Mouse (Mus musculus) embryonic facial prominence, embryonic 13.5 days (tissue): Measurements from ENCODE around the gene Ifitm5. TPM values are rescaled to one million over a fixed set of nuclear protein-coding genes. Genes with fewer than 3 reads are reported as not detected.
"Not testable (repeated sequence)": the region's sequence is repeated elsewhere in the genome, so short reads cannot be mapped to it uniquely, and the experiment has no call there.

Experiments used
- ATAC-seq: fragments of 200-750 bp; cut with Nextera tagmentation; 2 replicates; pipeline ENCODE4 v1.8.0; 2017; ENCODE audit warnings: low read depth; ENCODE audit not compliant: insufficient number of reproducible peaks, insufficient read depth, low FRiP score, low TSS enrichment
- H3K27ac ChIP-seq: fragments of 300-500 bp; sonication (generic); 2 replicates; pipeline ENCODE4 v1.5.1; 2015; ENCODE audit warnings: moderate library complexity, mild to moderate bottlenecking, inconsistent platforms
- H3K27me3 ChIP-seq: fragments of 300-500 bp; sonication (generic); 2 replicates; pipeline ENCODE4 v1.6.1; 2015; ENCODE audit warnings: mild to moderate bottlenecking, inconsistent platforms
- H3K36me3 ChIP-seq: fragments of 300-500 bp; sonication (generic); 2 replicates; pipeline ENCODE4 v1.6.1; 2015; ENCODE audit warnings: mild to moderate bottlenecking, inconsistent platforms
- H3K4me1 ChIP-seq: fragments of 300-500 bp; sonication (generic); 2 replicates; pipeline ENCODE4 v1.6.1; 2015; ENCODE audit warnings: inconsistent platforms
- H3K4me2 ChIP-seq: fragments of 300-500 bp; sonication (generic); 2 replicates; pipeline ENCODE4 v1.6.1; 2015; ENCODE audit warnings: moderate library complexity, mild to moderate bottlenecking, inconsistent platforms
- H3K4me3 ChIP-seq: fragments of 300-500 bp; sonication (generic); 2 replicates; pipeline ENCODE4 v1.5.1; 2015; ENCODE audit warnings: mild to moderate bottlenecking, inconsistent platforms
- H3K9ac ChIP-seq: fragments of 300-500 bp; sonication (generic); 2 replicates; pipeline ENCODE4 v1.6.1; 2015; ENCODE audit warnings: mild to moderate bottlenecking, inconsistent platforms
- H3K9me3 ChIP-seq: fragments of 300-500 bp; sonication (generic); 2 replicates; pipeline ENCODE4 v1.6.1; 2016; ENCODE audit warnings: inconsistent platforms
- WGBS: fragments of 180-500 bp; shearing (Covaris S2); methylation state at CpG from one replicate; pipeline ENCODE4 v1.1.7; 2015; ENCODE audit warnings: mixed read lengths; 5-methylcytosine and 5-hydroxymethylcytosine counted together
- polyA plus RNA-seq: library from polyadenylated mRNA; unstranded; fragments of >200 nt; fragmentation: Nextera tagmentation; extraction: Ambion mirVana; gene quantifications from 2 replicates; pipeline ENCODE4 v1.2.1, GENCODE M21; 2015

The Ifitm5 gene
- polyA plus RNA-seq, 1 experiment from 2014 or later = 56.7 TPM

DNA sequence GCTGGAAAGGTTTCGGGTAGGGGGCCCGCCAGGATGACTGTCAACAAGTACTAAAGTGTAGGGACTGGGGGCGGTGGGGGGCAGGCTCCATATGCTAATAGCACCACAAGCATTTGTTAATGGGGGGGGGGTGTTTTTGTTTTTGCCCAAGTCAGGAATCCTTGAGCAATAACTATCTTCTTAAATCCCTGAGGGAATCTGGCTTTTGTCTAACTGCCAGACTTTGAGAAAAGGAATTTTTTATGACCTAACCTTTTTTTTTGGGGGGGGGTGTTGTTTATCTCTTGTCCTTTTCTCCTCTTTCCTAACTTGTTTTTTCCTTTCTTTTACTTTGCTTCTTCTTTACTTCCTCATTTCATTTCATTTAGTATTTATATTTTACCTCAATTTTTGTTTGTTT, 25.4 kb upstream of the Ifitm5 start:
- H3K9me3 ChIP-seq = no peaks in the 10 kb centered on the region
- peaks cover 36% of the 10 kb centered on the region for H3K4me1 ChIP-seq
- WGBS = 38% methylated on average over 3 of the region's 3 CpGs
- no peak overlapping the region for H3K4me3 ChIP-seq
- peak overlapping the region; percentile 5; the same call in 1 of the 2 replicates for H3K4me2 ChIP-seq
- no peaks in the 10 kb centered on the region for H3K36me3 ChIP-seq
- H3K27me3 ChIP-seq = no peaks in the 10 kb centered on the region
- no peak overlapping the region for H3K9ac ChIP-seq
- 0 out of 2 replicates have a peak overlapping the region, but pooled peaks have one; percentile 16 for H3K27ac ChIP-seq
- ATAC-seq = no peak

GRCm38 (mm10) chr7:140974940-140975339, 24.8 kb upstream of the Ifitm5 start:
- H3K36me3 ChIP-seq = no peaks in the 10 kb centered on the region

DNA sequence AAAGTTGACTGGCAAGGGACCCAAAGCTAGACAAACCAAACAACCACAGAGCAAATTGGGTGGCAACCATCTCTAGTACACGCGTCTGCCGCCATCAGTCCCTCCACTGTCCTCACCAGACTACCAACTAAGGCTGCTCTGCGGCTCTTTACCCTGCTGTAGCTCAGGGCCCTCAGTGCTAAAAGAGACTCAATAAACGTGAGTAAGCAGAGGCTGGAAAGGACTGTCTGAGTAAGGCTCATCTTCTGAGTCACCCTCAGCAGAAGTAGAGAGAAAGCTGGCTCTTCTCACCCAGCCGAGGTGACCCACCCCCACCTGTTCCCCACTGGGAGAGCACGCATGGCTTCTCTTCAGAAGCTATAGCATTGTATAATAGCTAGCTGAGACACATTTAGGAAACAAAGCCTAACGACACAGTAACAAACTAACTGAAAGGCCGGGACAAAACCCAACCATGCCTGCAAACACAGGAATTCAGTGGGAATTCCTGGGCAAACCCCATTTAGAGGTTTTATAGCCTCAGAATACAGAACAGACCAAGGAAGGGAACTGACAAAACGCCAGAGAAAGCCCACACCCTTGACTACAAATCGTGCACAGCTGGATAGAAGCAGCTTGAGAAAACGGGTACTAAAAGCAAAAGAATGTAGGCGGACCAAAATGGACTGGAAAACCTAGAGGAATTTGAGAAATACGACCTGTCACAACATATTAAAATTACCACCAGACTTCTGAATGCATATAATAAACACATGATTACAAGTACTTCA, 23.5 kb upstream of the Ifitm5 start:
- no peak overlapping the region for H3K4me2 ChIP-seq
- H3K9me3 ChIP-seq = no peaks in the 10 kb centered on the region
- H3K4me1 ChIP-seq = peaks cover 39% of the 10 kb centered on the region
- no peak for ATAC-seq
- H3K27me3 ChIP-seq = no peaks in the 10 kb centered on the region
- no peak overlapping the region for H3K4me3 ChIP-seq
- H3K36me3 ChIP-seq = no peaks in the 10 kb centered on the region
- 25% methylated on average over 14 of the region's 14 CpGs for WGBS
- peak overlapping the region; percentile 79 for H3K27ac ChIP-seq
- H3K9ac ChIP-seq = no peak overlapping the region

More at GRCm38 (mm10) chr7:140974940-140975339, 24.8 kb upstream of the Ifitm5 start:
- peak overlapping the region; percentile 5; the same call in 1 of the 2 replicates for H3K4me2 ChIP-seq
- H3K27ac ChIP-seq = peak overlapping the region; percentile 16; the same call in 1 of the 2 replicates
- peaks cover 36% of the 10 kb centered on the region for H3K4me1 ChIP-seq
- no peak overlapping the region for H3K9ac ChIP-seq
- 23% methylated on average over 9 of the region's 9 CpGs for WGBS
- no peaks in the 10 kb centered on the region for H3K27me3 ChIP-seq
- ATAC-seq = no peak
- no peak overlapping the region for H3K4me3 ChIP-seq
- H3K9me3 ChIP-seq = no peaks in the 10 kb centered on the region

GRCm38 (mm10) chr7:140971479-140972171, 21.5 kb upstream of the Ifitm5 start:
- peaks cover 54% of the 10 kb centered on the region for H3K4me1 ChIP-seq
- no peak overlapping the region for H3K4me3 ChIP-seq

GRCm38 (mm10) chr7:140970931-140971330, 20.8 kb upstream of the Ifitm5 start:
- 46% methylated on average over 7 of the region's 7 CpGs for WGBS
- H3K36me3 ChIP-seq = no peaks in the 10 kb centered on the region
- no peak overlapping the region for H3K4me3 ChIP-seq
- no peak for ATAC-seq
- H3K9ac ChIP-seq = no peak overlapping the region
- H3K4me1 ChIP-seq = peaks cover 54% of the 10 kb centered on the region
- no peaks in the 10 kb centered on the region for H3K27me3 ChIP-seq
- H3K27ac ChIP-seq = peak overlapping the region; percentile 65
- no peak overlapping the region for H3K4me2 ChIP-seq
- H3K9me3 ChIP-seq = no peaks in the 10 kb centered on the region

More at GRCm38 (mm10) chr7:140971479-140972171, 21.5 kb upstream of the Ifitm5 start:
- WGBS = 59% methylated on average over 8 of the region's 8 CpGs
- Histone ChIP-seq H3K9ac (no peak overlapping the region), H3K27ac (peak overlapping the region; percentile 65), H3K9me3 (no peaks in the 10 kb centered on the region), H3K27me3 (no peaks in the 10 kb centered on the region), H3K4me2 (no peak overlapping the region), H3K36me3 (no peaks in the 10 kb centered on the region)
- peak; percentile 58; the same call in 1 of the 2 replicates for ATAC-seq

DNA sequence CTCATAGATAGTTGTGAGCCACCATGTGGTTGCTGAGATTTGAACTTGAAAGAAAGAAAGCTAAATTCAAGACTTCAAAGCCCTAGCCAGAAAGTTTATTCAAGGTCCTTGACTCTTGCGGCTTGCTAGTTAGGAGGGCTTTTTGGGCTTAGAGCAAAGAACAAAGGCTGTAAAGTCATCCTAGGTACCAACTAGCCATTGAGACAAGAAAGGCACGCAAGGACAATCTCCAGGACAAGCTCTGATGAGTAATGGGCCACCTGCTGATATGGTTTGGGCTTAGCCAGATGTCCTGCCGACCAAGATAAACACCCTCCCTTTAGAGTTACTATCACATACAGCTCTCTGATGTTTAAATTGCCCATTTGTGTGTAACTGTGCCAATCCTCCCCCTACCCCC, 18.6 kb upstream of the Ifitm5 start:
- not testable (repeated sequence) for H3K9me3 ChIP-seq, H3K27ac ChIP-seq, H3K27me3 ChIP-seq, H3K4me3 ChIP-seq, H3K36me3 ChIP-seq, H3K9ac ChIP-seq, ATAC-seq
- H3K4me1 ChIP-seq = peaks cover 41% of the 10 kb centered on the region
- WGBS = 37% methylated on average over 3 of the region's 3 CpGs
- peak overlapping the region; percentile 53 for H3K4me2 ChIP-seq

GRCm38 (mm10) chr7:140967862-140968591, 17.9 kb upstream of the Ifitm5 start:
- H3K27ac ChIP-seq = peak overlapping the region; percentile 85
- no peak overlapping the region for H3K9ac ChIP-seq
- H3K4me1 ChIP-seq = peaks cover 35% of the 10 kb centered on the region
- H3K27me3 ChIP-seq = no peaks in the 10 kb centered on the region
- H3K4me3 ChIP-seq = peak overlapping the region; percentile 27
- ATAC-seq = peak; percentile 61; the same call in 1 of the 2 replicates
- no peaks in the 10 kb centered on the region for H3K36me3 ChIP-seq
- no peaks in the 10 kb centered on the region for H3K9me3 ChIP-seq
- peak overlapping the region; percentile 53 for H3K4me2 ChIP-seq
- WGBS = 8% methylated on average over 14 of the region's 14 CpGs

- Histone ChIP-seq H3K4me1 (peaks cover 33% of the 10 kb centered on the region), H3K9me3 (no peaks in the 10 kb centered on the region), H3K27me3 (no peaks in the 10 kb centered on the region), H3K27ac (peak within 1 kb of the TSS; percentile 85), H3K36me3 (no peaks in the 10 kb centered on the region), H3K4me2 (peak within 1 kb of the TSS; percentile 53), H3K4me3 (peak within 1 kb of the TSS; percentile 27), H3K9ac (no peak within 1 kb of the TSS)
- WGBS = 85% methylated on average over 4 of the region's 4 CpGs
- no peak for ATAC-seq
Observed at GRCm38 (mm10) chr7:140966921-140967320, 16.8 kb upstream of the Ifitm5 start, which contains the start of gene Ifitm1. Gene Ifitm1 (plus strand): TSS chr7:140967221.

- 68% methylated on average over 2 of the region's 2 CpGs for WGBS
Observed at GRCm38 (mm10) chr7:140962733-140963132, 12.6 kb upstream of the Ifitm5 start.

GRCm38 (mm10) chr7:140961416-140961815, 11.3 kb upstream of the Ifitm5 start:
- no peak overlapping the region for H3K9ac ChIP-seq
- WGBS = 54% methylated on average over 2 of the region's 2 CpGs
- H3K4me3 ChIP-seq = no peak overlapping the region
- no peak overlapping the region for H3K27ac ChIP-seq
- H3K9me3 ChIP-seq = no peaks in the 10 kb centered on the region
- no peak for ATAC-seq
- no peaks in the 10 kb centered on the region for H3K36me3 ChIP-seq
- no peaks in the 10 kb centered on the region for H3K27me3 ChIP-seq
- peaks cover 16% of the 10 kb centered on the region for H3K4me1 ChIP-seq
- no peak overlapping the region for H3K4me2 ChIP-seq

More at GRCm38 (mm10) chr7:140962733-140963132, 12.6 kb upstream of the Ifitm5 start:
- no peak overlapping the region for H3K9ac ChIP-seq
- no peak overlapping the region for H3K27ac ChIP-seq
- no peak overlapping the region for H3K4me3 ChIP-seq
- no peaks in the 10 kb centered on the region for H3K36me3 ChIP-seq
- no peaks in the 10 kb centered on the region for H3K9me3 ChIP-seq
- H3K27me3 ChIP-seq = no peaks in the 10 kb centered on the region
- ATAC-seq = no peak
- no peak overlapping the region for H3K4me2 ChIP-seq
- peaks cover 16% of the 10 kb centered on the region for H3K4me1 ChIP-seq

- Histone ChIP-seq H3K4me2 (no peak overlapping the region), H3K4me3 (no peak overlapping the region), H3K9ac (no peak overlapping the region), H3K4me1 (peaks cover 17% of the 10 kb centered on the region), H3K36me3 (no peaks in the 10 kb centered on the region), H3K9me3 (no peaks in the 10 kb centered on the region), H3K27me3 (no peaks in the 10 kb centered on the region), H3K27ac (no peak overlapping the region)
- WGBS = 75% methylated on average over 5 of the region's 5 CpGs
- ATAC-seq = no peak
Observed at GRCm38 (mm10) chr7:140960026-140960425, 9.9 kb upstream of the Ifitm5 start.
